Mouse (Mus musculus): Measurements from ENCODE around the gene Dmrt1. TPM values are rescaled to one million over a fixed set of nuclear protein-coding genes. Genes with fewer than 3 reads are reported as not detected.

The Dmrt1 gene
- polyA plus RNA-seq, 1 experiment, result not detected

DNA sequence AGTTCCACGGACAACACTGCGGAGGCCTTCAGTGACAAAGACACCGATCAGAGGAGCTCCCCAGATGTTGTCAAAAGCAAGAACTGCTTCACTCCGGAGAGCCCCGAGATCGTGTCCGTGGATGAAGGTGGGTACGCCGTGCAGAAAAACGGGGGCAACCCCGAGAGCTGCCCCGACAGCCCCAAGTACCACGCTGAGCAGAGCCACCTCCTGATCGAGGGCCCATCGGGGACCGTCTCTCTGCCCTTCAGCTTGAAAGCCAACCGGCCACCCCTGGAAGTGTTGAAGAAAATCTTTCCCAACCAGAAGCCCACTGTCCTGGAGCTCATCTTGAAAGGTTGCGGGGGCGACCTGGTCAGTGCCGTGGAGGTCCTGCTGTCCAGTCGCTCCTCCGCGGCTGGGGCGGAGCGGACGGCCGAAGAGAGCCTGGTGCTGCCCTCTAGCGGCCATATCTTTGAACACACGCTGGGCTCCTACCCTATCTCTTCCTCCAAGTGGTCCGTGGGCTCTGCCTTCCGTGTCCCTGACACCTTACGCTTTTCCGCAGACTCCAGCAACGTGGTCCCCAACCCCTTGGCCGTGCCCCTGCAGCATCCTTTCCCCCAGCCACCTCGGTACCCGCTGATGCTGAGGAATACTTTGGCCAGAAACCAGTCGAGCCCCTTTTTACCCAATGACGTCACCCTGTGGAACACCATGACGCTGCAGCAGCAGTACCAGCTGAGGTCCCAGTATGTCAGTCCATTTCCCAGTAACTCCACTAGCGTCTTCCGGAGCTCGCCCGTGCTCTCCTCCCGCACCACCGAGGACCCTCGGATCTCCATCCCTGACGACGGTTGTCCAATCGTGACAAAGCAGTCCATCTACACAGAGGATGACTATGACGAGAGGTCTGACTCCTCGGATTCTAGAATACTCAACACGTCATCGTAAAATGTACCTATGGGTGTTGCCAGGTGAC lies 117.2 kb downstream of the Dmrt1 start:
- DNase-seq (ENCODE audit: low spot score), result peak; percentile 64

- peak; percentile 34 for DNase-seq (ENCODE audit: low spot score)
Observed at GRCm38 (mm10) chr19:25628490-25628889, 123.1 kb downstream of the Dmrt1 start.

GRCm38 (mm10) chr19:25635119-25635518 lies 129.7 kb downstream of the Dmrt1 start:
- DNase-seq (ENCODE audit: low spot score), result no peak

- peak; percentile 47 for DNase-seq (ENCODE audit: low spot score)
Observed at GRCm38 (mm10) chr19:25635622-25636244, 130.3 kb downstream of the Dmrt1 start.

DNA sequence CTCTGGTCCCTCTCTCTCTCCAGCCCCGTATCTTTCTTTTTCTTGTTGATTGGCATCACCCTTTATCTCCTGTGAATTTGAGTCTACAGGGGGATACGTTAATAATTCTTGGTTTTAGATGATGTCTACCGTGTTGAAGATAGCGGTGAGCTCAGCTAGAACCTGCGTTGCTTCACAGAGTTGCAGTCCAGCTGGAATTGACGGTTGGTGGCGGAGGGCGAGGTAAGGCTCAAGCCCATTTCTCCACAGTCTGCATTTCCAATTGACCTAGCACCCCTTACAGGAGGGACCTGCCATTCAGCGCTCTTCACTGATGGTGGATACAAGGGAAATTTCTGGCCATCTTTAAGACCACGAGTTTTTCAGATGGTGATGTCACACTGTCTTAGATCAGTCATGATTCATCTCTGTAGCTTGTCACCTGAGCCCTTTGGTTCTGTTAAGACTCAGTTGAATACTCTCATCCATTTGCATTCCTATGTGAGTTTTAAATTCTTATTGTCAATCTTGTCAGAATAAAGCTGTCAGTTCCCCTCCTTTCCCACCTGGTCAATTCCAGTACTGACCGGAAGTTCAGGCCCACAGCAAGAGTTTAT lies 133.4 kb downstream of the Dmrt1 start:
- DNase-seq (ENCODE audit: low spot score), result no peak

DNA sequence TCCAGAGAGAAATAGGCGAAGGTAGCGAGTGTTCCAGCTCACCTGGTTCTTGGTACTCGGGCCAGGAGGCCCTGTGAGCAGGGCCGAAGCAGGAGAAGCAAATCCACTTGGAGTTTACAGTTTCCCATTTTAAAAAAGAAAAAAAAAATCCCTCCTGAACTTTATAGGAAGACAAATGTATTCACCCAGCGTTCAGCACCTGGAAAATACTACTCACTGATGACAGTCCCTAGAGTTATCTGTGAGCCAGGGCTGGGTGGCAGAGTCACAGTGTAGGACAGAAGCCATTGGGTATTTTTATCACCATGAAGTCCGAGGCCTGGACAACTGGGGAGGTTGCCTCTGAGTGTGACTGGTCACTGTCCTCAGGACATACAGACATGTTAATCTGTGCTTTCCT lies 136.4 kb downstream of the Dmrt1 start:
- DNase-seq (ENCODE audit: low spot score), result no peak

- no peak for DNase-seq (ENCODE audit: low spot score)
Observed at GRCm38 (mm10) chr19:25647136-25647535, 141.7 kb downstream of the Dmrt1 start.

GRCm38 (mm10) chr19:25648701-25649100 lies 143.3 kb downstream of the Dmrt1 start:
- no peak for DNase-seq (ENCODE audit: low spot score)

DNA sequence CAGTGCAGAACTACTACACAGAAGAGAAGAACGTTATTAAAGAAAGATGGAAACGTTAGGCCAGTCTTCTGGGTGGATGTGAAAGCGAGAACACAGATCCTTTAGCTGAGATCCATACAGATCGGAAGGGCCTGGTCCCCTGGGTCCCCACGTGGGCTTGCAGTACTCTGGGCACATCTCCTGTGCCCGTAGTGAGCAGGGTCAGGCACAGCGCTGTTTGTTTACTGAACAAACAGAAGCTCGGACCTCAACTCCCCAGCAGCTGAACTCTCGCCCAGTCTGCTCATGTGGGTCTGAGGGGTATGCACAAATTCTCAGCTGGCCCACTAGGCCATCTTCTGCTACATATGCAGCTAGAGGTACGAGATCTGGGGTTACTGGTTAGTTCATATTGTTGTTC lies 145.1 kb downstream of the Dmrt1 start:
- no peak for DNase-seq (ENCODE audit: low spot score)

GRCm38 (mm10) chr19:25652560-25652959 lies 147.1 kb downstream of the Dmrt1 start:
- no peak for DNase-seq (ENCODE audit: low spot score)

Other genes with a start within 250 kb of the Dmrt1 start
- 0.06 TPM in 1 of 2 replicates, not detected in the other for gene Dmrt3, start 104.7 kb downstream of the Dmrt1 start, polyA plus RNA-seq (2012; rRNA removed)
- 0.31 and 0.96 TPM in 2 replicates for gene Dmrt2, start 166.8 kb downstream of the Dmrt1 start, polyA plus RNA-seq (2012; rRNA removed)